Comparison of ENCODE assay signal across 17 mouse cellular contexts in the genomic region with DNA sequence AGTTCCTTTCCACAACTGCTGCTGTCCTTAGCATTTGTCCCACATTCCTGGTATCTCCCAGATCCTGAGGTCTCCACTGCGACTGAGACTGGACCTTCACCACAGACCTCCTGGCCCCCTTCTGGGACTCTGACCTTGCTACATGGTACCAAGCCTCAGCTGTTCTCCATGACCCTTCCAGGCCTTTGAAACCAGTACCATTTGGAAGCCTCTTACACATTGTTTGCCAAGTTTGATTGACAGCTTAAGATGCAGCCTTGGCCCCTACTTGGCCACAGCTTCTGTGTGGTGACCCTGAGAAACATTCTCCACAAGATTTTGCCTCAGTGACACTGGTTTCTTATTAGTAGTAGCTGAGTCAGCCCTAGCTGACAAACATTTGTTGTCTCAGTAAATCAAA. TPM values are rescaled to one million over a fixed set of nuclear protein-coding genes. Genes with fewer than 3 reads are reported as not detected.
DNase-seq lines count a peak whose midpoint lies in the region.
"Had no signal": no experiment of that assay in that cellular context is flagged by ENCODE, and none has a peak within 500 bp of the region (broad histone marks: within the 10 kb centered on the region; RNA-seq: fewer than 3 reads in every experiment).

No protein-coding gene starts in this region.

- peak; percentile 75 for DNase-seq in adrenal gland, adult 2 months
- no peak for DNase-seq in adrenal gland, postnatal 25 days
- peak; percentile 37 for DNase-seq in kidney, postnatal 10 days
- no peak for DNase-seq in kidney, postnatal 36 days
- DNase-seq in 416B (ENCODE audit: low read depth), result peak; percentile 14
- peak; percentile 21 for DNase-seq in adrenal gland, postnatal 10 days
- DNase-seq in gastrocnemius, postnatal 14 days, result no peak
- no peak for DNase-seq in left cerebral cortex, postnatal 36 days (ENCODE audit: low spot score in 2 of 2)
- DNase-seq: cerebellum, adult 18-20 months; cerebellum, adult 9-10 months; cerebellum, postnatal 14 days; gastrocnemius, postnatal 10 days; heart, adult 18-20 months; heart, postnatal 10 days; heart, postnatal 4 days; kidney, adult 18-20 months; kidney, adult 9 months had no signal

- intact Hi-C loops in gastrocnemius, postnatal 14 days (cut with DNase I; ENCODE audit: low total_unique reads), result no loop called here
- intact Hi-C loops in left cerebral cortex, postnatal 36 days (cut with DNase I), result loop anchor here (5.0 kb wide), 2 partner anchors 65 to 340 kb away; a partner anchor contains a TSS

RNA-seq across cellular contexts. Expression of a gene that starts 1.9 kb away (rescaled TPM):
- total RNA-seq in adrenal gland, adult 2 months (2021), result 10 to 100 TPM; 18.1 to 32.3 TPM
- 48.2 and 49.8 TPM in 2 replicates for polyA plus RNA-seq in adrenal gland, adult 2 months (2012; rRNA removed)
- 25.9 and 38.6 TPM in 2 replicates for total RNA-seq in adrenal gland, postnatal 25 days (2021)
- 10 to 100 TPM; 21.5 to 27.5 TPM for total RNA-seq in adrenal gland, postnatal 10 days (2021)
- 1 to 10 TPM; 7.7 to 8.5 TPM for total RNA-seq in gastrocnemius, postnatal 14 days (2021)
- 10 to 100 TPM; 29.6 to 45.4 TPM for total RNA-seq in left cerebral cortex, postnatal 36 days (2021)

RNA-seq across cellular contexts. Expression of a gene that starts 15.7 kb away (rescaled TPM):
- total RNA-seq in adrenal gland, adult 2 months (2021), result 1 to 10 TPM; 1.9 to 2.1 TPM
- 3.2 and 4.3 TPM in 2 replicates for polyA plus RNA-seq in adrenal gland, adult 2 months (2012; rRNA removed)
- 0.62 and 1.1 TPM in 2 replicates for total RNA-seq in adrenal gland, postnatal 25 days (2021)
- 1 to 10 TPM; 4.1 TPM for total RNA-seq in adrenal gland, postnatal 10 days (2021)
- under 1 TPM; 0.40 to 0.84 TPM for total RNA-seq in gastrocnemius, postnatal 14 days (2021)
- total RNA-seq in left cerebral cortex, postnatal 36 days (2021), result 1 to 10 TPM; 2.3 to 3.7 TPM

Comparison
In these comparisons a context has a peak if more than half of its experiments do, and no peak if none do; other contexts are left out.
1. DNase-seq: peak in adrenal gland, adult 2 months (single experiment), kidney, postnatal 10 days (single experiment), 416B (single experiment) and adrenal gland, postnatal 10 days (single experiment); none in adrenal gland, postnatal 25 days (single experiment), kidney, postnatal 36 days (0 of 2), gastrocnemius, postnatal 14 days (single experiment) and left cerebral cortex, postnatal 36 days (0 of 2).